Mouse (Mus musculus) forebrain, postnatal 0 days (tissue): Measurements from ENCODE around the gene Car1. TPM values are rescaled to one million over a fixed set of nuclear protein-coding genes. Genes with fewer than 3 reads are reported as not detected.
"Not testable (repeated sequence)": the region's sequence is repeated elsewhere in the genome, so short reads cannot be mapped to it uniquely, and the experiment has no call there.

Experiments
- ATAC-seq: fragments of 200-750 bp; cut with Nextera tagmentation; 2 replicates; pipeline ENCODE4 v1.8.0; 2017; ENCODE audit warnings: mild to moderate bottlenecking, moderate library complexity
- DNase-seq: peaks from one replicate; pipeline ENCODE4 v3.0.0-alpha.2; 2015
- H3K27ac ChIP-seq: fragments of 300-500 bp; sonication (generic); 2 replicates; pipeline ENCODE4 v1.5.1; 2014; ENCODE audit warnings: low read depth, mild to moderate bottlenecking, antibody characterized with exemption, low read length, moderate library complexity, mixed read lengths
- H3K27me3 ChIP-seq: fragments of 300-500 bp; sonication (generic); 2 replicates; pipeline ENCODE4 v1.6.1; 2014; ENCODE audit warnings: mild to moderate bottlenecking, low read length, mixed read lengths; ENCODE audit not compliant: insufficient read depth
- H3K36me3 ChIP-seq: fragments of 300-500 bp; sonication (generic); 2 replicates; pipeline ENCODE4 v1.6.1; 2014; ENCODE audit warnings: mild to moderate bottlenecking, moderate library complexity; ENCODE audit not compliant: insufficient read depth
- H3K4me1 ChIP-seq: fragments of 300-500 bp; sonication (generic); 2 replicates; pipeline ENCODE4 v1.6.1; 2014; ENCODE audit warnings: antibody characterized with exemption; ENCODE audit not compliant: insufficient read depth
- H3K4me2 ChIP-seq: fragments of 300-500 bp; sonication (generic); 2 replicates; pipeline ENCODE4 v1.6.1; 2014; ENCODE audit warnings: low read depth, mild to moderate bottlenecking, moderate library complexity
- H3K4me3 ChIP-seq: fragments of 300-500 bp; sonication (generic); 2 replicates; pipeline ENCODE4 v1.5.1; 2014; ENCODE audit warnings: low read depth, low read length, mixed read lengths
- H3K9ac ChIP-seq: fragments of 300-500 bp; sonication (generic); 2 replicates; pipeline ENCODE4 v1.6.1; 2014; ENCODE audit warnings: mild to moderate bottlenecking
- H3K9me3 ChIP-seq: fragments of 300-500 bp; sonication (generic); 2 replicates; pipeline ENCODE4 v1.6.1; 2016; ENCODE audit warnings: low read length
- CTCF ChIP-seq: sonication (generic); IDR thresholded peaks from 2 replicates; pipeline ENCODE4 v1.5.1; 2016; ENCODE audit warnings: antibody characterized with exemption, control low read depth, low read depth
- WGBS: fragments of 180-500 bp; shearing (Covaris S2); extraction: QIAGEN DNeasy Blood & Tissue Kit; methylation state at CpG from one replicate; pipeline ENCODE4 v1.1.7; 2014; 5-methylcytosine and 5-hydroxymethylcytosine counted together
- polyA plus RNA-seq: library from polyadenylated mRNA; unstranded; fragments of >200 nt; fragmentation: Nextera tagmentation; extraction: Ambion mirVana; gene quantifications from 2 replicates; pipeline ENCODE4 v1.2.1, GENCODE M21; 2015
- total RNA-seq: library from RNA; depleted of rRNA; stranded (reverse); fragments of >200 nt; gene quantifications from 2 replicates; pipeline ENCODE4 v1.2.3, GENCODE M21; 2014; rRNA removed

Gene Car1
- total and polyA plus RNA-seq, 2 experiments from 2014 or later = 0.17 to 0.19 TPM

DNA sequence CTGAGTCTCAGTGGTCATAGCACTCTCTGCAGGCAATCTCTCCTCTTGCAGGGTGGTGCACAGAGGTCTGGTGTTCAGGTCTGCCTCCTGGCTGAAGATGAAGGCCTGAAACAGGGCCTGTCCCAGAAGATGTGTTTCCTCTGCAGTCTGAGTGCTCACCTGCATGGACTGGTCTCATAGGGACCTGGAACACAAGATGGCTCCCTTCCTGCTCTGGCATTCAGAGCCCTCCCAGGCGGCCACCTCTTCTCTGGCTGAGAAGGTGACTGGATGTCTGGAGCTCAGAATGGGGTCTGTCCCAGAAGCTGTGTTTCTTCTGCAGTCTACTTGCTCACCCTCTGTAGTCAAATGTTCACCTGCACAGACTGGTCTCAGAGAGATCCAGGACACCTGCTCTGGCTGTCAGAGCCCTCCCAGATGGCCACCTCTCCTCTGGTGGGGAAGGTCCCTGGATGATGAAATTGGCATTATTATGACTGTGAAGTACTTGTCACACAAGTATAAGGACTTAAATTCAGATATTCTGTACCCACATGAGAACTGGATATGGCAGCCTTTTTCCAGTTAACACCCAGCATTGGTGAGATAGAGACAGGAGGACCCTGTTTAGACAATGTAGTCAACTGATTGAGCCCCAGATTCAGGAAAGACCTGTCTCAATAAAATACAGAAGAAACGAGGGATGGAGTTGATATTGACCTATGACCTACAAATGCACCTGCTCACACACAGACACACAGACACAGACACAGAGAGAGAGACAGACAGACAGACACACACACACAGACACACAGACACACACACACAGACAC lies 43.2 kb downstream of the Car1 start:
- WGBS = 87% methylated on average over 2 of the region's 2 CpGs
- Histone ChIP-seq H3K4me2 (no peak overlapping the region), H3K9me3 (no peaks in the 10 kb centered on the region), H3K27ac (no peak overlapping the region), H3K27me3 (no peaks in the 10 kb centered on the region), H3K9ac (no peak overlapping the region), H3K4me3 (no peak overlapping the region), H3K4me1 (no peaks in the 10 kb centered on the region), H3K36me3 (no peaks in the 10 kb centered on the region)
- ATAC-seq (no peak), DNase-seq (no peak)
- no peak for TF ChIP-seq CTCF

DNA sequence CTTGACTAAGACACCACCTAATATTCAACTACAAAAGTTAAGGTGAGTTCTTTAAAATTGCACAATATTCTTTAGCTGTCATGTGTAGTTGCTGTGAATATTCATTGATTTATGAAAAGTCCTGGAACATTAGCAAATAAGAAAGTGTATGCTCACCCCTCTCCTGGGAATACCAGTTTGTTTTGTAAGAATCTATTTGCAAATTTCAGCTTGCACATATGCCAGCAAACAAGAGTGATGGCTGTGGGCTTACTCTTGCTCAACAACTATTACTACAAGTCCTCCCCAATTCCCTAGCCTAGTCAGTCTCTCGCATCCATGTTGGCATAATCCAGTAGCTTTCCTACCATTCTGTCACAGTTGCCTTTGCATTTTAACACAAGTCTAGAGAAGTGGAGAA lies 52.5 kb downstream of the Car1 start:
- no peaks in the 10 kb centered on the region for H3K36me3 ChIP-seq
- 90% methylated on average over 1 of the region's 1 CpGs for WGBS

GRCm38 (mm10) chr3:14746041-14746440 lies 62.1 kb downstream of the Car1 start:
- Histone ChIP-seq H3K9me3 (no peaks in the 10 kb centered on the region), H3K36me3 (no peaks in the 10 kb centered on the region), H3K4me2 (no peak overlapping the region), H3K4me1 (no peaks in the 10 kb centered on the region), H3K4me3 (no peak overlapping the region), H3K27me3 (no peaks in the 10 kb centered on the region), H3K27ac (no peak overlapping the region), H3K9ac (no peak overlapping the region)
- ATAC-seq (no peak), DNase-seq (no peak)
- 85% methylated on average over 3 of the region's 3 CpGs for WGBS
- TF ChIP-seq CTCF = no peak

More for the DNA sequence above, 52.5 kb downstream of the Car1 start:
- H3K9me3 ChIP-seq = no peaks in the 10 kb centered on the region
- H3K4me3 ChIP-seq = no peak overlapping the region
- H3K27ac ChIP-seq = no peak overlapping the region
- H3K4me1 ChIP-seq = no peaks in the 10 kb centered on the region
- no peak for ATAC-seq
- no peak for DNase-seq
- H3K4me2 ChIP-seq = no peak overlapping the region
- no peaks in the 10 kb centered on the region for H3K27me3 ChIP-seq
- no peak overlapping the region for H3K9ac ChIP-seq
- no peak for TF ChIP-seq CTCF

DNA sequence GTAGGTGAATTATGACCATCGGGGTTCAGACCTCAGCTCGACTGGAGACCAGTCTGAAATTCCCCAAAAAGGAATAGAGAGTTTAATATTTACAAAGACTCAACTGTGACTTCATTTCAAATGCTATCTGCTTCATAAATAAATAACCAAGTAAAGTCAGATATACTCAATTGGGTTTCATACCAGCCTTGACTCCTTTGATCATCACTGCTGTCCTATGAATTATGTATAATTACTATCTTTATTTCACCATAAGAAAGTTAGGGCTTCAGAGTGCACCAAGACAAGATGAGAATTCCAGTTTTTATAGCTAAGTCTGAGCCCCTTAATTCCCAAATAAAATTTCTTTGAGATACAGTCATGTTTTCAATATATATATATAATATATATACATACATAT lies 69.9 kb downstream of the Car1 start:
- 88% methylated on average over 2 of the region's 2 CpGs for WGBS
- DNase-seq = no peak
- H3K27ac ChIP-seq = no peak overlapping the region
- no peak overlapping the region for H3K9ac ChIP-seq
- H3K4me3 ChIP-seq = no peak overlapping the region
- H3K27me3 ChIP-seq = no peaks in the 10 kb centered on the region
- H3K36me3 ChIP-seq = no peaks in the 10 kb centered on the region
- no peak for TF ChIP-seq CTCF
- no peak overlapping the region for H3K4me2 ChIP-seq
- no peaks in the 10 kb centered on the region for H3K4me1 ChIP-seq
- ATAC-seq = no peak
- no peaks in the 10 kb centered on the region for H3K9me3 ChIP-seq

GRCm38 (mm10) chr3:14727496-14727895 lies 80.7 kb downstream of the Car1 start:
- H3K27ac ChIP-seq, H3K36me3 ChIP-seq, ATAC-seq, H3K27me3 ChIP-seq, H3K4me3 ChIP-seq, H3K9ac ChIP-seq, H3K4me2 ChIP-seq, H3K9me3 ChIP-seq, DNase-seq, H3K4me1 ChIP-seq: not testable (repeated sequence)
- 94% methylated on average over 1 of the region's 1 CpGs for WGBS

GRCm38 (mm10) chr3:14725462-14725861 lies 82.7 kb downstream of the Car1 start:
- not testable (repeated sequence) for ATAC-seq, H3K27ac ChIP-seq, H3K4me2 ChIP-seq, H3K4me3 ChIP-seq, DNase-seq, H3K9me3 ChIP-seq, H3K36me3 ChIP-seq, H3K4me1 ChIP-seq, H3K9ac ChIP-seq, H3K27me3 ChIP-seq

Other genes with a start within 250 kb of the Car1 start
- gene 1810022K09Rik, start 197.1 kb downstream of the Car1 start, total RNA-seq = 90.0 and 108 TPM in 2 replicates
- 369 and 512 TPM in 2 replicates for gene 1810022K09Rik, start 197.1 kb downstream of the Car1 start, polyA plus RNA-seq
- gene Car13, start 166.6 kb downstream of the Car1 start, total RNA-seq = 2.5 and 3.9 TPM in 2 replicates
- 2.3 and 2.5 TPM in 2 replicates for gene Car13, start 166.6 kb downstream of the Car1 start, polyA plus RNA-seq
- gene Car3, start 55.1 kb upstream of the Car1 start, total RNA-seq = 1.8 and 2.0 TPM in 2 replicates
- 2.6 and 2.8 TPM in 2 replicates for gene Car3, start 55.1 kb upstream of the Car1 start, polyA plus RNA-seq
- gene Car2, start 77.9 kb upstream of the Car1 start, total RNA-seq = 17.8 and 43.3 TPM in 2 replicates
- gene Car2, start 77.9 kb upstream of the Car1 start, polyA plus RNA-seq = 27.8 and 35.5 TPM in 2 replicates